10 mouse cellular contexts compared by ENCODE assay signal in the genomic region with DNA sequence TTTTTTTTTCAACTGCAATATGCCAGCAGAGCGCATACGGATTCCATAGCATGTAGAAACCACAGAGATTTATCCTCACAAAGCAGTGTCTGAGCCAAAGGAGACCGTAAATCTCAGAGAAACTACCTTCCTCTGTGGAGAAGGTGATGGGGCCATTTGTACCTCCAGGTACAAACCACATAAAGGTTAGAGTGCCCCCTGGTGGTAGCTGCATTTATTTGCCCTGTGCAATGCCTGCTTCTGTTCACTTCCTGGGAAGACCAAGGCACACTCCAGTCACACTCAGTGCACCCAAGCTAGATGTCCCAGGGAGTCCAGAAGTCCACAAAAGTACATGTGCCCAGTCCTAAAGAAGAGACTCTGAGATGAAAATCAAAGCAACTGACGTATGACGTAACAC.
DNase-seq lines count a peak whose midpoint lies in the region; ATAC-seq and TF ChIP-seq lines count a peak whose summit lies in the region.
"Had no signal": no experiment of that assay in that cellular context is flagged by ENCODE, and none has a peak within 500 bp of the region (broad histone marks: within the 10 kb centered on the region; RNA-seq: fewer than 3 reads in every experiment).

No protein-coding gene starts in this region.

- no peaks in the 10 kb centered on the region for H3K36me3 ChIP-seq in forebrain, embryonic 14.5 days (ENCODE audit: control insufficient read depth, insufficient read depth, low read length)
- no peaks in the 10 kb centered on the region for H3K36me3 ChIP-seq in forebrain, embryonic 15.5 days
- H3K36me3 ChIP-seq in midbrain, postnatal 0 days (ENCODE audit: insufficient read depth, low read length) = no peaks in the 10 kb centered on the region
- H3K36me3 ChIP-seq: G1E had no signal

- peak; percentile 75 for TF ChIP-seq CTCF in cortical plate, adult 2 months (IDR thresholded peaks at IDR 0.05; ENCODE audit: extremely low read depth, insufficient read depth, low read length)
- TF ChIP-seq CTCF in midbrain, postnatal 0 days (IDR thresholded peaks at IDR 0.05) = peak; percentile 71

- 83% methylated on average over 5 of the region's 5 CpGs for WGBS in forebrain, embryonic 14.5 days
- 82% methylated on average over 5 of the region's 5 CpGs for WGBS in forebrain, embryonic 15.5 days
- 84% methylated on average over 5 of the region's 5 CpGs for WGBS in midbrain, postnatal 0 days

- no peak overlapping the region for H3K4me3 ChIP-seq in forebrain, embryonic 14.5 days (ENCODE audit: low read depth, low read length)
- H3K4me3 ChIP-seq in forebrain, embryonic 15.5 days = no peak overlapping the region
- no peak overlapping the region for H3K4me3 ChIP-seq in cortical plate, adult 2 months (ENCODE audit: insufficient read depth, low read length)
- H3K4me3 ChIP-seq in midbrain, postnatal 0 days (ENCODE audit: low read depth, low read length) = no peak overlapping the region

- ATAC-seq in forebrain, embryonic 14.5 days = no peak
- no peak for ATAC-seq in forebrain, embryonic 15.5 days (replicated peaks)
- ATAC-seq in midbrain, postnatal 0 days (ENCODE audit: low FRiP score) = no peak

- H3K27me3 ChIP-seq in forebrain, embryonic 14.5 days (replicated peaks; ENCODE audit: control insufficient read depth, insufficient read depth, low read length) = no peaks in the 10 kb centered on the region
- no peaks in the 10 kb centered on the region for H3K27me3 ChIP-seq in forebrain, embryonic 15.5 days
- no peaks in the 10 kb centered on the region for H3K27me3 ChIP-seq in midbrain, postnatal 0 days (ENCODE audit: insufficient read depth, low read length)

- H3K4me1 ChIP-seq in forebrain, embryonic 14.5 days (ENCODE audit: control insufficient read depth, insufficient read depth, low read length) = no peaks in the 10 kb centered on the region
- no peaks in the 10 kb centered on the region for H3K4me1 ChIP-seq in forebrain, embryonic 15.5 days
- no peaks in the 10 kb centered on the region for H3K4me1 ChIP-seq in cortical plate, adult 2 months (ENCODE audit: control insufficient read depth, insufficient read depth, low read length)
- no peaks in the 10 kb centered on the region for H3K4me1 ChIP-seq in midbrain, postnatal 0 days (ENCODE audit: insufficient read depth, low read length)

- no peaks in the 10 kb centered on the region for H3K9me3 ChIP-seq in forebrain, embryonic 14.5 days (replicated peaks; ENCODE audit: control insufficient read depth, low read length)
- no peaks in the 10 kb centered on the region for H3K9me3 ChIP-seq in forebrain, embryonic 15.5 days
- H3K9me3 ChIP-seq in midbrain, postnatal 0 days (ENCODE audit: low read length) = no peaks in the 10 kb centered on the region

- TF ChIP-seq POLR2A in cortical plate, adult 2 months (IDR thresholded peaks at IDR 0.05; ENCODE audit: extremely low read depth, insufficient read depth, low read length) = no peak

- DNase-seq in forebrain, embryonic 14.5 days (ENCODE audit: low spot score) = peak; percentile 67
- DNase-seq in ZHBTc4 (ENCODE audit: low read depth, low spot score) = peak; percentile 76
- DNase-seq in heart, postnatal 4 days = peak; percentile 80
- peak; percentile 75 to 86 for DNase-seq in left cerebral cortex, adult 18-20 months (ENCODE audit: low spot score in 2 of 2)
- peak; percentile 58 for DNase-seq in midbrain, postnatal 0 days (ENCODE audit: low spot score)
- peak; percentile 53 for DNase-seq in thymus, postnatal 14 days

- no peak overlapping the region for H3K9ac ChIP-seq in forebrain, embryonic 14.5 days (ENCODE audit: low read length)
- H3K9ac ChIP-seq in forebrain, embryonic 15.5 days (replicated peaks) = no peak overlapping the region
- H3K9ac ChIP-seq in midbrain, postnatal 0 days (replicated peaks; ENCODE audit: low read length, poor library complexity, severe bottlenecking) = no peak overlapping the region

- no peak overlapping the region for H3K4me2 ChIP-seq in forebrain, embryonic 14.5 days (ENCODE audit: low read length)
- H3K4me2 ChIP-seq in forebrain, embryonic 15.5 days (replicated peaks) = no peak overlapping the region
- no peak overlapping the region for H3K4me2 ChIP-seq in midbrain, postnatal 0 days (ENCODE audit: low read depth, low read length, poor library complexity, severe bottlenecking)

- H3K27ac ChIP-seq in forebrain, embryonic 14.5 days (ENCODE audit: low read depth, low read length) = no peak overlapping the region
- H3K27ac ChIP-seq in forebrain, embryonic 15.5 days (replicated peaks) = no peak overlapping the region
- H3K27ac ChIP-seq in cortical plate, adult 2 months (ENCODE audit: insufficient read depth, low read length) = no peak overlapping the region
- H3K27ac ChIP-seq in midbrain, postnatal 0 days (ENCODE audit: low read depth, low read length) = no peak overlapping the region
- H3K27ac ChIP-seq: macrophage had no signal
